Mouse (Mus musculus) heart, postnatal 0 days (tissue): ENCODE data around the gene Chrm1. TPM values are rescaled to one million over a fixed set of nuclear protein-coding genes. Genes with fewer than 3 reads are reported as not detected.
"Not testable (repeated sequence)": the region's sequence is repeated elsewhere in the genome, so short reads cannot be mapped to it uniquely, and the experiment has no call there.

ENCODE experiments used
- ATAC-seq: fragments of 200-750 bp; cut with Nextera tagmentation; 2 replicates; pipeline ENCODE4 v1.8.0; 2017; ENCODE audit warnings: low read depth, moderate number of reproducible peaks, moderate library complexity; ENCODE audit not compliant: insufficient read depth
- DNase-seq: peaks from one replicate; pipeline ENCODE4 v3.0.0-alpha.2; 2016; ENCODE audit warnings: low spot score
- H3K27ac ChIP-seq: fragments of 300-500 bp; sonication (generic); 2 replicates; pipeline ENCODE4 v1.5.1; 2014; ENCODE audit warnings: low read depth, mild to moderate bottlenecking
- H3K27me3 ChIP-seq: fragments of 300-500 bp; sonication (generic); 2 replicates; pipeline ENCODE4 v1.6.1; 2014; ENCODE audit warnings: low read length, mixed read lengths; ENCODE audit not compliant: control insufficient read depth, insufficient read depth
- H3K36me3 ChIP-seq: fragments of 300-500 bp; sonication (generic); replicated peaks from 2 replicates; pipeline ENCODE4 v1.6.1; 2014; ENCODE audit warnings: low read length, mixed read lengths; ENCODE audit not compliant: control insufficient read depth, insufficient read depth
- H3K4me1 ChIP-seq: fragments of 300-500 bp; sonication (generic); 2 replicates; pipeline ENCODE4 v1.6.1; 2014; ENCODE audit warnings: antibody characterized with exemption; ENCODE audit not compliant: control insufficient read depth, insufficient read depth
- H3K4me2 ChIP-seq: fragments of 300-500 bp; sonication (generic); 2 replicates; pipeline ENCODE4 v1.6.1; 2014; ENCODE audit warnings: low read depth, mild to moderate bottlenecking, low read length, moderate library complexity
- H3K4me3 ChIP-seq: fragments of 300-500 bp; sonication (generic); 2 replicates; pipeline ENCODE4 v1.5.1; 2014; ENCODE audit warnings: low read depth, low read length
- H3K9ac ChIP-seq: fragments of 300-500 bp; sonication (generic); replicated peaks from 2 replicates; pipeline ENCODE4 v1.6.1; 2014; ENCODE audit warnings: low read depth, low read length, mixed read lengths
- H3K9me3 ChIP-seq: fragments of 300-500 bp; sonication (generic); replicated peaks from 2 replicates; pipeline ENCODE4 v1.6.1; 2016; ENCODE audit warnings: low read length; ENCODE audit not compliant: control insufficient read depth
- CTCF ChIP-seq: IDR thresholded peaks from 2 replicates; pipeline ENCODE4 v1.5.1; 2016; ENCODE audit warnings: antibody characterized with exemption, control low read depth, low read depth
- EP300 ChIP-seq: IDR thresholded peaks from 2 replicates; pipeline ENCODE4 v1.6.1; 2016; ENCODE audit warnings: antibody characterized with exemption, low read depth
- WGBS: fragments of 180-500 bp; shearing (Covaris S2); extraction: QIAGEN DNeasy Blood & Tissue Kit; methylation state at CpG from one replicate; pipeline ENCODE4 v1.1.7; 2014; 5-methylcytosine and 5-hydroxymethylcytosine counted together
- polyA plus RNA-seq: library from polyadenylated mRNA; unstranded; fragments of >200 nt; fragmentation: Nextera tagmentation; extraction: Ambion mirVana; gene quantifications from 2 replicates; pipeline ENCODE4 v1.2.1, GENCODE M21; 2015
- total RNA-seq: library from RNA; depleted of rRNA; stranded (reverse); fragments of >200 nt; gene quantifications from 2 replicates; pipeline ENCODE4 v1.2.3, GENCODE M21; 2014; ENCODE audit warnings: low replicate concordance

The Chrm1 gene
- total and polyA plus RNA-seq, 2 experiments from 2014 or later: not detected

DNA sequence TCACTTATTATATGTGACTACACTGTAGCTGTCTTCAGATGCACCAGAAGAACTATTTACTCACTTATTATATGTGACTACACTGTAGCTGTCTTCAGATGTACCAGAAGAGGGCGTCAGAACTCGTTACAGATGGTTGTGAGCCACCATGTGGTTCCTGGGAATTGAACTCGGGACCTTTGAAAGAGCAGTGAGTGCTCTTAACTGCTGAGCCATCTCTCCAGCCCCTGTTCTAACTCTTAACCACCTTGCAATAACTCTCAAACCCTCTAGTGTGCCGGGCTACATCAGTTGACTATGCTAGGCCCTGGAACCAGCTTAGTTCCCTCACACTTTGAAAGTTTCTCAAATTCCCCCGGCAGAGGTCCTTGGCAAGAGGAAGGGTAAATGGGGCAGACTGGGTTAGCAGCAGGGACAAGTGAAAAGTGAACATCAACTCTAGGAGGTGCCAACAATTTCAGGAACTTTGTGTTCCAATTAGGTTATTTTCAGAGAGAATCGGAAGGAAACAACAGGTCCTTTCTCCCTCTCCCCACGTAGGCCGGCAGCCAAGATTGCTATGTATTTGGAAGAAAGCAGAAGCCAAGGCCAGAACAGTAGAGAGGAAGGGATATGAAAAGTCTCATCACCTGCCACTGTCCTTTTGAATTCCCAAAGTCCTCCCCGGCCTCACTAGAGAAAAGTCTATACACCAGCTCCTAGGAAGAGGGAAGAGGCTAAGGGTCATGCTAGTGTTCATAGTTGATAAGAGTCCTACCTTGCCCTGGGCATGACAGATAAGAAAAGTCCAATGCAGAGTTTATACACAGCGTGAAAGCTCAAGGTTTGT is 51.3 kb downstream of the Chrm1 start:
- H3K27me3 ChIP-seq: no peaks in the 10 kb centered on the region
- 0 out of 2 replicates have a peak overlapping the region, but pooled peaks have one; percentile 39 for H3K27ac ChIP-seq
- DNase-seq: no peak
- no peak for ATAC-seq
- H3K4me1 ChIP-seq: peaks cover 29% of the 10 kb centered on the region
- no peak overlapping the region for H3K9ac ChIP-seq
- H3K36me3 ChIP-seq: peaks cover 4% of the 10 kb centered on the region
- TF ChIP-seq CTCF: 0 out of 2 replicates have a peak, but pooled peaks have one; percentile 3
- TF ChIP-seq EP300: no peak
- 62% methylated on average over 10 of the region's 10 CpGs for WGBS
- H3K4me3 ChIP-seq: no peak overlapping the region
- H3K4me2 ChIP-seq: no peak overlapping the region
- H3K9me3 ChIP-seq: no peaks in the 10 kb centered on the region

- Histone ChIP-seq H3K4me1 (peaks cover 21% of the 10 kb centered on the region), H3K27me3 (no peaks in the 10 kb centered on the region), H3K9me3 (no peaks in the 10 kb centered on the region), H3K9ac (no peak overlapping the region), H3K27ac (no peak overlapping the region), H3K36me3 (peaks cover 4% of the 10 kb centered on the region; the same call in 1 of the 2 replicates), H3K4me2 (no peak overlapping the region), H3K4me3 (no peak overlapping the region)
- no peak for DNase-seq
- 77% methylated on average over 10 of the region's 10 CpGs for WGBS
- ATAC-seq: no peak
- TF ChIP-seq EP300: no peak
- no peak for TF ChIP-seq CTCF
Observed at GRCm38 (mm10) chr19:8715868-8716766, 52.5 kb downstream of the Chrm1 start.

- H3K9me3 ChIP-seq: no peaks in the 10 kb centered on the region
- ATAC-seq (no peak), DNase-seq (no peak)
- H3K4me2 ChIP-seq: no peak overlapping the region
- H3K27ac ChIP-seq: no peak overlapping the region
- 73% methylated on average over 8 of the region's 10 CpGs for WGBS
- H3K4me3 ChIP-seq: no peak overlapping the region
- H3K4me1 ChIP-seq: peaks cover 15% of the 10 kb centered on the region
- H3K27me3 ChIP-seq: no peaks in the 10 kb centered on the region
- no peaks in the 10 kb centered on the region for H3K36me3 ChIP-seq
- no peak overlapping the region for H3K9ac ChIP-seq
- TF ChIP-seq CTCF (no peak), EP300 (no peak)
Observed at GRCm38 (mm10) chr19:8716767-8717475, 53.3 kb downstream of the Chrm1 start.

- peak; percentile 55 for DNase-seq
- Histone ChIP-seq H3K4me3 (no peak overlapping the region), H3K4me1 (peaks cover 12% of the 10 kb centered on the region), H3K4me2 (no peak overlapping the region), H3K36me3 (no peaks in the 10 kb centered on the region), H3K27me3 (no peaks in the 10 kb centered on the region), H3K9me3 (no peaks in the 10 kb centered on the region), H3K9ac (no peak overlapping the region), H3K27ac (no peak overlapping the region)
- ATAC-seq: no peak
- WGBS: 76% methylated on average over 3 of the region's 3 CpGs
- peak; percentile 81 for TF ChIP-seq CTCF
- no peak for TF ChIP-seq EP300
Observed at GRCm38 (mm10) chr19:8718357-8718756, 54.8 kb downstream of the Chrm1 start.

- ATAC-seq: not testable (repeated sequence)
Observed at GRCm38 (mm10) chr19:8719037-8719436, 55.4 kb downstream of the Chrm1 start.

More at GRCm38 (mm10) chr19:8719037-8719436, 55.4 kb downstream of the Chrm1 start:
- H3K4me2 ChIP-seq, DNase-seq, H3K4me3 ChIP-seq, H3K27me3 ChIP-seq, H3K9me3 ChIP-seq, H3K36me3 ChIP-seq, H3K9ac ChIP-seq, H3K27ac ChIP-seq: not testable (repeated sequence)
- peak; percentile 31 for TF ChIP-seq CTCF
- peaks cover 13% of the 10 kb centered on the region for H3K4me1 ChIP-seq
